Mouse (Mus musculus): ENCODE measurements at regions not wholly inside any gene's neighbourhood (a gene's known extent, or its start where the extent isn't known, plus 50 kb on each side); places are given as distances from the start of the nearest gene placed in this dataset.

GRCm38 (mm10) chr10:117527243-117527642 is 102.1 kb upstream of the Cpm start:
- Histone ChIP-seq H3K4me3 (ENCODE audit: control insufficient read depth, low read depth, low read length) (no peak overlapping the region), H3K27ac (ENCODE audit: control insufficient read depth, insufficient read depth, low read depth, low read length) (no peak overlapping the region), H3K36me3 (ENCODE audit: control insufficient read depth, insufficient read depth, low read length) (no peaks in the 10 kb centered on the region), H3K27me3 (ENCODE audit: control insufficient read depth, insufficient read depth, low read length) (no peaks in the 10 kb centered on the region), H3K4me1 (ENCODE audit: control insufficient read depth, insufficient read depth, low read length) (no peaks in the 10 kb centered on the region)
- no peak for TF ChIP-seq CTCF (IDR thresholded peaks at IDR 0.05; ENCODE audit: control insufficient read depth, insufficient read depth, insufficient replicate concordance, low read depth, low read length)
- no peak for TF ChIP-seq POLR2A (IDR thresholded peaks at IDR 0.05; ENCODE audit: control insufficient read depth, low read depth, low read length)

GRCm38 (mm10) chr10:117526834-117527188 is 102.5 kb upstream of the Cpm start:
- Histone ChIP-seq H3K27me3 (ENCODE audit: control insufficient read depth, insufficient read depth, low read length) (no peaks in the 10 kb centered on the region), H3K27ac (ENCODE audit: control insufficient read depth, insufficient read depth, low read depth, low read length) (no peak overlapping the region), H3K4me1 (ENCODE audit: control insufficient read depth, insufficient read depth, low read length) (no peaks in the 10 kb centered on the region), H3K4me3 (ENCODE audit: control insufficient read depth, low read depth, low read length) (no peak overlapping the region), H3K36me3 (ENCODE audit: control insufficient read depth, insufficient read depth, low read length) (no peaks in the 10 kb centered on the region)
- TF ChIP-seq POLR2A (IDR thresholded peaks at IDR 0.05; ENCODE audit: control insufficient read depth, low read depth, low read length) (no peak), CTCF (IDR thresholded peaks at IDR 0.05; ENCODE audit: control insufficient read depth, insufficient read depth, insufficient replicate concordance, low read depth, low read length) (no peak)

DNA sequence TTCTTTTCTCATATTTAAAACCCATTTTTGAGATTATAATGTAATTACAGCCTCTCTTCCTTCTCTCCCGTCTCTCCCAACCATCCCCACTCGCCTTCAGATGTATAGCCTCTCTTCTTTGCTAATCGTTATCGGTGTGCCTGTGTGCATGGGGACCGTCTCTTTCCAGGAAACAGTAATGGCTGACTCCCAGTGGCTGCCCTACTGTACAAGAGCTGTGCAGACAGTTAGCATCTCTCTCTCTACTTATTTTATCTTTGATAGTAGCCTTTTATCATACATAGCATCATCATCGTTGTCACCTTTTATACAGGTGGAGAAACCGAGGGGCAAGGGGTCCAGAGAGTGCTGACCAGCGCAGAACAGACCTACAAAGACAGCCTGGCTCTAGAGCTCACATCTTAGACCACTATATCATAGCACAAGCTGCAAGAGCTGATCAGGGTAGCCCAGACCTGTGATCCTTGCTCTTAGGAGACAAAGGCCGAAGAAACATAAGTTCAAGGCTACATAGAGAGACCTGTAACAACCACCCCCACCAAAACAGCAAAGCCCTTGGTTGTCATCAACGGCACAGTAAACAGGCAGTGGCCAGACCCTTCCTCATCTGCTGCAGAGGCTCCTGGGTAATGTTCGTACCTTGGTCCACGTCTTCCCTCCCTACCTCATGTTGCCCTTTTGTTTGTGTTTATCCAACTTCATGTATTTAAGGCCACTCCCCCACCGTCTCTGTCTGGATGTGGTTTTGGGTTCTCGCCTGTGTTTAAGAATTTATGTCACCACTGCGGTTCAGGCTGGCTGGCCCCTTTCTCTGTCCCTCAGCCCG is 103.1 kb upstream of the Cpm start:
- no peaks in the 10 kb centered on the region for H3K4me1 ChIP-seq (ENCODE audit: control insufficient read depth, insufficient read depth, low read length)
- H3K4me3 ChIP-seq (ENCODE audit: control insufficient read depth, low read depth, low read length), result no peak overlapping the region
- TF ChIP-seq POLR2A (IDR thresholded peaks at IDR 0.05; ENCODE audit: control insufficient read depth, low read depth, low read length), result no peak
- no peak for TF ChIP-seq CTCF (IDR thresholded peaks at IDR 0.05; ENCODE audit: control insufficient read depth, insufficient read depth, insufficient replicate concordance, low read depth, low read length)
- H3K27me3 ChIP-seq (ENCODE audit: control insufficient read depth, insufficient read depth, low read length), result no peaks in the 10 kb centered on the region
- no peak overlapping the region for H3K27ac ChIP-seq (ENCODE audit: control insufficient read depth, insufficient read depth, low read depth, low read length)
- H3K36me3 ChIP-seq (ENCODE audit: control insufficient read depth, insufficient read depth, low read length), result no peaks in the 10 kb centered on the region

DNA sequence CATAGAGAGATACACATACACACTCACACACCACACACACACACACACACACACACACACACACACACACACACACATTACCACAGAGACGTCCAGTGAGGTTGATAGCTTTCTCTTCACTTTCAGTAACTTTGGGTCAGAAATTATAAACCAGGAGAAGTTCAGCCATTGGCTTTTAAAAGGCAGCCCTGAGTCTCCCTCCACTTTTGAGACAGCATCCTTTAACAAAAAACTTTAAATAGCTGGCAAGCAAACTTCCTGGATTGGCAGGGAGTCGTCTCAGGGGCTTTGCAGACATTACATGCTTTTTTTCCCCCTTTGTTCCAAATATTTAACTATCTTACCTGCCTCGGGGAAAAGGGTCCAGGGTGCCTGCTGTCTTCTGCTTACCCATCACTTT is 103.7 kb upstream of the Cpm start:
- TF ChIP-seq POLR2A (IDR thresholded peaks at IDR 0.05; ENCODE audit: control insufficient read depth, low read depth, low read length) (no peak), CTCF (IDR thresholded peaks at IDR 0.05; ENCODE audit: control insufficient read depth, insufficient read depth, insufficient replicate concordance, low read depth, low read length) (no peak)
- Histone ChIP-seq H3K4me3 (ENCODE audit: control insufficient read depth, low read depth, low read length) (no peak overlapping the region), H3K27me3 (ENCODE audit: control insufficient read depth, insufficient read depth, low read length) (no peaks in the 10 kb centered on the region), H3K27ac (ENCODE audit: control insufficient read depth, insufficient read depth, low read depth, low read length) (no peak overlapping the region), H3K36me3 (ENCODE audit: control insufficient read depth, insufficient read depth, low read length) (no peaks in the 10 kb centered on the region), H3K4me1 (ENCODE audit: control insufficient read depth, insufficient read depth, low read length) (no peaks in the 10 kb centered on the region)

DNA sequence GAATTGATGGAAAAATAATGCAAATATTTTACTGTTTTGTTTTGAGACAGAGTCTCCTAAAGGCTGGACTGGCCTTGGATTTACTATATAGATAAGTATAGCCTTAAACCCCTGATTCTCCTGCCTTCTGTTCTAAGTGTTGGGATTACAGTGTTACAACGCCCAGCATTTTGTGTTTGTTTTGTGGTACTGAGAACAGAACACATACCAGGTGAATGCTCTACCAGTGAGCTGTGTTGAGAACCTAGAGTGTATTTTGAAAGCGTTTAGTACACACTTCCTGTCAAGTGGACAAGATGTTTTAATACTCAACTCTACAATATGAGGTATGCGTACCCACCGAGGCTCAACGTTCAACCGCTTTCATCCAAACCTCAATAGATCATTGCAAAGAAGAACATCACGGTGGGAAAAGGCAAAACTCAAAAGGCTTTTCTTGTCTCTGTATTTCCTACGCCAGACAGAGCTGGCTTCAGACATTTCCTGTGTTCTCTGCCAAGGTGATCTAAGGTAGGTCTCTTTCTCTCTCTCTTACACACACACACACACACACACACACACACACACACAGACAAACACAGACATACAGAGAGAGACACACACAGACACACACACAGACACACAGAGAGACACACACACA is 104.3 kb upstream of the Cpm start:
- no peaks in the 10 kb centered on the region for H3K4me1 ChIP-seq (ENCODE audit: control insufficient read depth, insufficient read depth, low read length)
- H3K27me3 ChIP-seq (ENCODE audit: control insufficient read depth, insufficient read depth, low read length), result no peaks in the 10 kb centered on the region
- H3K36me3 ChIP-seq (ENCODE audit: control insufficient read depth, insufficient read depth, low read length), result no peaks in the 10 kb centered on the region
- no peak for TF ChIP-seq POLR2A (IDR thresholded peaks at IDR 0.05; ENCODE audit: control insufficient read depth, low read depth, low read length)
- no peak for TF ChIP-seq CTCF (IDR thresholded peaks at IDR 0.05; ENCODE audit: control insufficient read depth, insufficient read depth, insufficient replicate concordance, low read depth, low read length)
- H3K4me3 ChIP-seq (ENCODE audit: control insufficient read depth, low read depth, low read length), result no peak overlapping the region
- H3K27ac ChIP-seq (ENCODE audit: control insufficient read depth, insufficient read depth, low read depth, low read length), result no peak overlapping the region

- Histone ChIP-seq H3K4me3 (ENCODE audit: control insufficient read depth, low read depth, low read length) (no peak overlapping the region), H3K27me3 (ENCODE audit: control insufficient read depth, insufficient read depth, low read length) (no peaks in the 10 kb centered on the region), H3K4me1 (ENCODE audit: control insufficient read depth, insufficient read depth, low read length) (no peaks in the 10 kb centered on the region), H3K27ac (ENCODE audit: control insufficient read depth, insufficient read depth, low read depth, low read length) (no peak overlapping the region), H3K36me3 (ENCODE audit: control insufficient read depth, insufficient read depth, low read length) (no peaks in the 10 kb centered on the region)
- TF ChIP-seq CTCF (IDR thresholded peaks at IDR 0.05; ENCODE audit: control insufficient read depth, insufficient read depth, insufficient replicate concordance, low read depth, low read length) (no peak), POLR2A (IDR thresholded peaks at IDR 0.05; ENCODE audit: control insufficient read depth, low read depth, low read length) (no peak)
Observed at GRCm38 (mm10) chr10:117524101-117524500, 105.2 kb upstream of the Cpm start.

- H3K36me3 ChIP-seq (ENCODE audit: control insufficient read depth, insufficient read depth, low read length), result no peaks in the 10 kb centered on the region
- H3K4me1 ChIP-seq (ENCODE audit: control insufficient read depth, insufficient read depth, low read length), result no peaks in the 10 kb centered on the region
- H3K27me3 ChIP-seq (ENCODE audit: control insufficient read depth, insufficient read depth, low read length), result no peaks in the 10 kb centered on the region
Observed at GRCm38 (mm10) chr10:117522906-117523829, 106.1 kb upstream of the Cpm start.

More at GRCm38 (mm10) chr10:117522906-117523829, 106.1 kb upstream of the Cpm start:
- Histone ChIP-seq H3K4me3 (ENCODE audit: control insufficient read depth, low read depth, low read length) (peak overlapping the region; percentile 4; the same call in 1 of the 2 replicates), H3K27ac (ENCODE audit: control insufficient read depth, insufficient read depth, low read depth, low read length) (no peak overlapping the region)
- no peak for TF ChIP-seq CTCF (IDR thresholded peaks at IDR 0.05; ENCODE audit: control insufficient read depth, insufficient read depth, insufficient replicate concordance, low read depth, low read length)
- no peak for TF ChIP-seq POLR2A (IDR thresholded peaks at IDR 0.05; ENCODE audit: control insufficient read depth, low read depth, low read length)

Measured in testis, adult 2 months (tissue).